Mouse (Mus musculus) embryo, embryonic 10.5 days (tissue): Measurements from ENCODE around the gene Carhsp1.

Source experiments
- DNase-seq: peaks from one replicate; pipeline ENCODE4 v3.0.0-alpha.2; 2015; ENCODE audit warnings: low spot score

The Carhsp1 gene

DNA sequence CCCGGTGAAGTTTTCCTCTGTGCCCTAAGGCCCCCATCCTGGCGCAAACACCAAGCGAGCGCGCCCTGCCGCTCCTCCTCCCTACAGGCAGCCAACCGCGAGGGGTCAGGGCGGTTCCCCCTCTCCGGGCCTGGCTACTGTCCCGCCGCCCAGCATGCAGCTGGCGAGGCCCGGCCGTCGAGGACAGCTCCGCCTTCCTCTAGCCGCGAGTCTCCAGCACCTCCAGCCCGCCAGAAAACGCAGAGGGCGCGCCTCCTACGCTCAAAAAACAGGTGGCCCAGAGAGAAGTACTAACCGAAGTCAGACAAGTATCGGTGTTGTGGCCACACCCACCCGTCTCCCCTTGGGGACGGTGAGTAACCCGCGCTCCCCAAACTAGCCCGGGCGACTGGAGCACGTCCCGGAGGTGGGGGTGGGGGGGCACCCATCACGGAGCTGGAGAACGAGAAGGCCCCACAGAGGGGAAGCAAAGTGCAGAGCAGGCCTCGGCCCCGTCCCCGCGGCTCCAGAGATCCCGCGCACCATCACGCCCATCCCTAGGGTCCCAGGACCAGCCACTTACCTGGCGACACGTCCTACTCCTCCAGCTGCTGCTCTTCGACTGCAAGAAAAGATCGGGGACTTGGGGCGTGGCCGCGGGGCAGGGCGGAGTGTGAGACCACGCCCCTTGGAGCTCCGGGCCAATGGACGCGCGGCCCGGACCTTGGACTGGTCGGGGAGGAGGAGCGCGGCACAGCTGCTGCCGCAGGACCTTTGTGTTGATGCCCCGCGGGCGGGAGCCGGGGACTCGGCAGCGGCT, at the start of gene Carhsp1:
TSS of gene Carhsp1 (minus strand) at position 605 of the 799 bp plus-strand sequence.
- DNase-seq, result peak; percentile 96

DNA sequence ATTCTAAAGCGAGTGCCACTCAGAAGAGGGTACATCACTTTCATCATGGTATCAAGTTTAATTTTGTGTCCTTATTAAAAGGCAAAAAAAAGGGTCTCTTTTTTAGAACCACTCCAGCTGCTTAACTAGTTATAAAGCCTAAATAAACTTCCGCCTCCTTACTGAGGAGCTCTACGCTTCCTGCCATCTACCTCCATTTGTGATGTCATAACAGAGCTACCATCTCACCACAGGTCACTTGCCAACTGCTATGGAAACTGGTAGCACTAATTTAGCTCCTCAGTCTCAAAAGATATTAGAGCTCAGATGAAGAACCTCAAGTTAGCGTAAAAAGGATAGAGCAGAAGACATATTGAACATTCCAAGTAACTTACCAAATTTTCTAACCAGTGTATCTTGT, 48.5 kb upstream of the Carhsp1 start:
- no peak for DNase-seq

DNA sequence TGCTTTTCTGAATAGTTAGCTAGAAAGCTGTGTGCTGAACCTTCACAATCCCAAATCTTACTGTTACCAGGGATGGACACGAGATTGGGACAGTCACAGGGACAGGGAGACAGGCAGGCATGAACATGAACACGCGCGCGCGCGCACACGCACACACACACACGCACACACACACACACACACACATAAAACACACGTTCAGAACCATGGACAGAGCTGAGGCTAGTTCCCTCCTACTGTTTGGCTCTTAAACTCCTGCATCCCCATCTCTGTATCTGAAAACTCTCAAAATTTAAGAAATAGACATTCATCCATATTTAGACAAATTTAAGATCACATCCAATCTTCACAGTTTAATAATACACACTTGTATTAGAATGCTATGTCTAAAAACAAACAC, 45.8 kb upstream of the Carhsp1 start:
- peak; percentile 37 for DNase-seq

DNA sequence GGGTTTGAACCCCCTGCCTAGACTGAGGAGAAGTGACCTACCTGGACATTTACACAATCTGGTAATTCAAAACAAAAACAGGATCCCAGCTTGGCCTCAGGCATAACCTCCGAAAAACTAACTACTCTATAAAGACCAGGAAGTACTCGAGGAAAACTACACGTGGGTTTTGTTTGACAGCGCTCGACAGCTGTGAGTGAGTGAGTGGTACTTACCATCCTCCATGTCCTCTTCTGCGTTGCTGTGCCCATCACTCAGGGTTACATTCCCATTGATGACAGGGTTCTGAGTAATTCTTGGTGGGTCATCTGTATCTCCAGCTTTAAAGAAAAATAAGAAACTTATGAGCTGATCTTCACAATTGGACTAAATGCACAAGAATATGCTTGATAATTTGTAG, 44.3 kb upstream of the Carhsp1 start:
- no peak for DNase-seq

DNA sequence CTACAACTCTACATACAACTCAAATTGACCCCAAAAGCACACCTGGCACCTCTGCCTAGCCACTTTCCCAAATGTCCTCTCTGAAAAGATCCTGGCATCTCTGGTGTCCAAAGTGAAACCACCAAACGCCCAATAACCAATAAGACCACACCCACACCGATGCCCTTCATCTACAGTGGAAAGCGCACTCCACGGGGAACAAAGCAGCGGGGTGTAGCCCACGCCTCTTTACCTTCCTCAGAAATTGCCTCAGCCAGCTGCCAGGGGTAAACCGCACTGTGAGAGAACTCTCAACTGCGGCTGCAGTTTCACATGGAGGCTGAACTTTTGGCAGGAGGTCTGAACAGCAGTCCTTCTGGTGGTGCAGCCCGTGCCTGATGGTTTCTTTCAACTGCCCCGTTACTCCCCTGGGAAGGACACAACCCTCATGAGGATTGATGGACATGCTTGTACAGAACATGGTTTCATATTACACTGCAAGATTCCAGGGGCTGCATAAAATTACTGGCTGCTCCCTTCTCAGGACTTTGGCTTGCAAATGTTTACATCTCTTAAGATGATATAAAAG, 43.6 kb upstream of the Carhsp1 start:
- no peak for DNase-seq

DNA sequence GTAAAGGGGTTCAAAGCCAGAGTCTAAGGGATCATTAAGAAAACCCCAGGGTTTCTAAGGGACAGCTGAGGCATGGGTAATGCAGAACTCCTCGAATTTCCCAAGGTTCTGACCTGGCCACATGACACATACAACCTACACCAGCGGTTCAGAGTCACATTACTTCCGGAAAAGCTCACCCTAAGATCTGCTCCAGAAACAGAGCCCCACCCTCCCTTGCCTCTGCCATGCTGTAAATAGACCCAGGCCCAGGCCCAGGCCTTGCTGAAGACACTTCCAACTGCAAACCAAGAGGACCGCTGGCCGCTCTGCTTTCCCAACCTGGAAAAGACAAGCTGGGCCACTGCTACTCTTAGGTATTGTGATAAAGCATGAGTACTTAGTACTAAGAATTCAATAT, 42.9 kb upstream of the Carhsp1 start:
- DNase-seq, result no peak

DNA sequence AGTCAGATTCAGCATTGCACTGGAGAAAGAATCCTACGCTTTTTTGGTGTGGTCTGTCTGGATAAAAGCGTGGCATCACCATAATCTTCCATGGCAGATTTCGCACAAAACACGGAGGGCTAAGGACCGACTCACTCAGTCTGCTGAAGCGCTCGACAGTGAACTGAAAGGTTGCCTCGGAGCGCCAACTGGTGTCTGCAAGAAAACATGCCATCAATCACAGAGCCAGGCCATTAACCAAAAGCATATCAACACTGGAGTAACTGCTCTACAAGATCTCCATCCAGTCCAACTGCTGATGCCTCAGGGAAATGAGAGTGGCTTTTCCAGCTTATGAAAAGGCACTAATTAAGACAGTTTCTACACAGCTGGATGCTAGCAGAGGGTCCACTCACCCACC, 40.0 kb upstream of the Carhsp1 start:
- DNase-seq, result no peak

DNA sequence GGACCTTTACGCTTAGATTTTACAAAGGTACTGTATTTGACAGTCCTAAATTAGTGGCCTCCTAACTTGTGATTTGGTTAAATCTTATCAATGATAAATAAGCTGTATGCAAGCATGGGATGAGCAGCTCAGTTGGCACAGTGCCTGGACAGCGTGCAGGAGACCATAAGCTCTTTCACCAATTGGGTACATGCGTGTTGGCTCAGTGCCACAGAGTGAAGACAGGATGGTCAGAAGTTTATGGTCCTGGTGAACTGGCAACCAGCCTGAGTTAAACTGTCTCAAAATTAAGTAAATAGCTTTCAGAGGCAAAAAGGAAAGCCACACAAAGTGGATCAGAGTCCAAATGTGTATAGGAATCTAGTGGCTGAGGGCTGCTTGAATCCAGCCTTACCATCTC, 28.6 kb upstream of the Carhsp1 start:
- no peak for DNase-seq

DNA sequence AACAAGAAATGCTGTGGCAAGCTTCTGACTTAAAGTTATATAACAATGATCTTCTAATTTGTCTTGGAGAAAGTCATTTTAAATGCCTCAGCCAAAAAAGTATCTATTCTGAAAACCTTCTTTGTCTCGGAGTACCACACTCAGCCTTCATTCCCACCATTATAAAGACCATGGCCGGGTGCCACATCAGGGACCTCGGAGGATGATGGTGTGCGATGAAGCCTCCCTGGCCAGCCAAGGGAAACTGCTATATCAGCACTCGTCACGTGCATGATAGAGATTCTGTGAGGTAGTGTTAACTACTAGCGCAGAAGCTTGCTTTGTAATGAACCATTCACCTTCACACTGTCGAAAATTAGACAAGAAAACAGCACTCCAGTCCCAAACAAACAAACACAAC, 27.6 kb upstream of the Carhsp1 start:
- DNase-seq, result no peak

DNA sequence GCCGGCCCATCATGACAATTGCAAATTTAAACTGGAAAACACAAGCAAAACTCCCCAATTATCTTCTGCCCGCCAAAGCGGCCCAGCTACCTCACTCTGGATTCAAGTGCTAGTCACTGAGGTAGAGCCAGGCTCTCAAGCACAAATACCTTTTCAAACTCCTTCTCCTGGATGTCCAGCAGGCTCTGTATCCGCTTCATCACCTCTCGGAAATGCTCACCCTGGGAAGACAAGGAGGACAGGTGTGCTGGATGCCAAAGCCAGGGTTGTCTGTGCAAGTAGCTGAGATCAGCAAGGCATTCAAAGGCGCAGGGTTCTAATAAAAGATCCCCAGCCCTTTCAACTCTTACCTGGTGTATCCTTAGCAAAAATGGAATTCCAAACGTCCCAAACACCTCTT, 19.3 kb upstream of the Carhsp1 start:
- no peak for DNase-seq

DNA sequence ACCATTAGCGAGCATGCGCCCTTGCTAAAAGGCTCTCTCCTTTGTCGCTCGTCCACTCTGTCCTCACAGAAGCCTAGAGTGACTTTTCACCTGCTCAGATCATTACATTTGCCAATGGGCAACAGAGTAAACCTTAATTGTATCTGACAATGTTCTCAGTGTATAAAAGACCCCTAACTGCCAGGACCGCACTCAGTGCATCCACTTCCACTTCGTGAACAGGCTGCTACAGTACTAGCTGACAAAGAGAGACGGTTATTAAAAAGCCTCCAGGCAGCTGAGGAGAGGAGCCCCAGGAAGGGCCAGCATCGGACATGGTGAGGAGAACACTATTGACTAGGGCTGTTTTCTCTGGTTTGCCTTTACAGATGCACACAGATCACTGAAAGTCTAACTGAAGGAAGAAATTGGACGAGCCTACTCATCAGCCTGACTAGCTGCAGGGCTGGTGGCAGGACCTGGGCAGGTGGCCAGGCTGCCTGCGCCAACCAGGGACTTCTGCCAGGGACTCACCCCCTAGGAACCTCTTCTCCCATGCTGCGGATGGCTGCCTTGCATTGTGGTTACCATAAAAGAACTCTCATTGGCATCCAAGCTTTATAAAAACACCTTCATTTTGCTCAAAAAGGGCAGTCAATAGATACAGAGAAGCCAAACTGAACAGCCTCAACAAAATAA, 18.2 kb upstream of the Carhsp1 start:
- no peak for DNase-seq

DNA sequence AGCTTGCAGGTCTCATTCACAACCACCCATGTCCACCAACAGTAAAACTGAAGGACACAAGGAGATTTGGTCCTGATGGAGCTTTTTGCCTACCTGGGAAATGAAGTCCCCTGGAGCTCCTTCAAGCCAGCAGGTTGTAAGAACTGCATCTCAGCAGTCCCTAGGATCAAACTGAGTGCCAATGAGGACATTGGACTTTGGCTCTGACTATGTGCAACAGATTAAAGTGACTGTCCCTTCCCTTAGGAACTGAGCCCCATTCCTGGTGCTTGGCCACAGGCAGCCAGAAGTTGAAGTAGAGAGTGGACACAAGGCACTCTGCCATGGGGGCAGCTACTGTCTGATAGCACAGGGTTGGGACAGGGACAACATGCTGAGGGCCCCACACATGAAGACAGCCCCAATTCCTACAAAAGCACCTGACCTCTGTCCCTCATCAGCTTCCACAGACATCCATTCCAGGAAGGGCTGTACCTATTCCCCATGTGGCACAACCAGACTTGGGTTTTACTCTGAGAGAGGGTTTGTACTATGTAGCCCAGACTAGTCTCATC, 15.7 kb upstream of the Carhsp1 start:
- DNase-seq, result no peak

DNA sequence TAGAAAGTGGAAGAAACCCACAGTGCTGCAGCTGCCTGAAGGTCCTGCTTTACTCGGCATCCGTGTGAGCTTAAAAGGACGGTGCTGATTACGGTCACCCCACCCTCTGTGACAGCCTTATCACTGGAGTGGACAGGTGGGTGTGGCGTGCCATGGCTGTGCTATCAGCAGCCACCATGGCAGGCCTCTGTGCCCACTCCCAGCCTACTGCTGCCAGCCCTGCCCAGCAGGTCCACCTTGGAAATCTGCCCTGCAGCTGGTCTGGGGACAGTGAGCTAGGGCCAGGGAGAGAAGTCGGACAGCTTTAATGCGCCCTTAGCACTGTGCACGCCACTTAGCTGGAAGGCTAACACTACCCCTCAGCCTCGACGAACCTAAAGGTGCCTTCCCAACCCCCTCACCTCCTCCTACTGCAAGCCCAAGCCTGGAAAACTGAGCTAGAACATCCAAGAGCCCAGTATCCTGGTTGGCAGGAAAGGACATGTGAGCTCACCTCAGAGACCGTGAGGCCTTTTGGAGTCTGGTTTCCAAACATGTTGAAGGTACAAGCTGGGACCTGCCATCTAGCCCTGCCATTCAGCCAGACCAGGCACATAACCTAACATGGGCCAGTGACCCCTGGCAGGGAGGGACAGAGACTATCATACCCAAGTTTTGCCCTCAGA, 15.0 kb upstream of the Carhsp1 start:
- no peak for DNase-seq

DNA sequence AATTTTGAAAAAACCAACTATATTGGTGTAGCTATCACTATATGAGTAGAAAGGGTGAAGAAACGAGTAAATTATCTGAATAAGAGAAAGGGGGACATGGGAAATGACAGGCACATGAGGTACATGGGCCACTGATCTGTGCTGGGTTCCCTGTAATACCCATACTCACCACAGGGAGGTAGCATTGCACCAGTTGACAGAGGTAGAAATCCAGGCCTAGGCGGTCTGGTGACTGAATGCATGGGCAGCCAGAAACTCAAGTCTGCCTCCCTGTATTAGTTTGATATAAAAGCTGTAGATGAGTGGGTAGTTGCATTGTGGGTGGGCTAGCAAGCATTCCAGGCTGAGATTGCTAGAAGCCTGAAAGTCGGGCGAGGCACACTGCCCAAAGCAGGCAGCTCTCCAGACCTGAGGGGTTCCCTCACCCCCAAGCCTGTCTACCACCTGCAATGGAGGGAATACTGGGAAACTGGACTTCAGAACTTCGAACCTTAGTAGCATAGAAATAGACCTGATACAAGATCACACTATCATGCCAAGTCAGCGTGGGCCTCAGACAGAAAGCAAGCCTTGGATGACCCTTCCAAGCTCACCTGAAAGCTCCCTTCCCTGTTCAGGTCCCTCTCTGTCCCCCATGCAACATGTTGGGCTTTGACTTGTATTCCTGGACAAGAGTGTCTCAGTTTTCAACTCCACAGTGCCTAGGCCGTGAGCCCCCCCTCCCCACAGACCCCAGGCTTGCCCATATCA, 14.3 kb upstream of the Carhsp1 start:
- peak; percentile 83 for DNase-seq

DNA sequence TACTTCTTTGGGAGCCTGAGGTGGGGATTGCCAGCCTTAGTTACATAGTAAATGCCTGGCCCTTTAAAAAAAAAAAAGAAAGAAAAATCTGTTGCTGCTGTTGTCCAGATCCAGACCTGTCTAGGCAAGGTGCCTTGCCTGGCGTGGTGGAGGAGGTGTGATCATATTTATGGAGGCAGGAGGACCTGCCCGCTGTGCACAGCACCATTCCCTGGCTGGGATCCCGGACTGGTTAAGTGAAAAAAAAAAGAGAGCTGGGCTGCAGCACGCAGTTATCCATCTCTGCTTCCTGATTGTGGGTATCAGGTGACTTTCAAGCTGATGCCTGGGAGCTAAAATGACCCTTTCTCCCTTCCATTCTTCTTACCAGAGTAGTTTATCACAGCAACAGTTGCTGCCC, 13.1 kb upstream of the Carhsp1 start:
- no peak for DNase-seq

DNA sequence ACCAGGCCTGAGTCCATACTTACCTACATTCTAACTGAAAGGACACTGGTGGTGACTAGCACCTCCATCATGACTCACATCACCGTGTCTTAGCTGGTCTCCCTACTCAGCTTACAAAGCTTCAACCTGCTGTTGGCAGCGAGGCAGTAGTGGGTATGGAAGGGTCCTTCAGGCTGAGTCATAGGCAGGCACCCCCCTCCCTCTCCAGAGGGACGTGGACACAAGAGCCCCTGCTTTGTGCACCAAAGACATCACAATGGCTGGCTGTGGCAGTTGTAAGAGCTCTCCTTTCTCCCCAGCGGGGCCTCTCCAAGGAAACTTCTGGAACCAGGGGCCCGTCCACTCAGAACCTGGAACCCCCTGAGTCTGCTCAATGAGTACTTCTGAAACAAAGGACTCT, 8.5 kb upstream of the Carhsp1 start, which contains the start of gene Gm5767:
TSS of gene Gm5767 (plus strand) at position 301 of the 400 bp plus-strand sequence.
- no peak for DNase-seq

DNA sequence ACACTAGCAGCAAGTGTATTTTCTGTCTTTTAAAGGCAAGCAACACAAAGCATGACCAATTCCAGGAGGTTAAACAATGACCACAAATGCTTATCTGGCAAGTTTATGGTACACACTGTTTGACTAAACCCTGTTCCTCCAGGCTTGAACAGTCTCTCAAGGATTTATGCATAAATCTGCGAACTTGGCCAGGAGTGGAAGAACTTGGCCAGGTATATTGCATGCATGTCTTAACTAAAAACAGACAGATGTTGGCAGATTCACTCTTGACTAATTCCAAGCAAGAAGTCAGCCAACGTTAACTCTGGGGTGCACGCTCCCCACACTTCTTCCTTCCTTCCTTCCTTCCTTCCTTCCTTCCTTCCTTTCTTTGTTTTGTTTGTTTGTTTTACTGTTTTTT, 7.8 kb upstream of the Carhsp1 start:
- no peak for DNase-seq

DNA sequence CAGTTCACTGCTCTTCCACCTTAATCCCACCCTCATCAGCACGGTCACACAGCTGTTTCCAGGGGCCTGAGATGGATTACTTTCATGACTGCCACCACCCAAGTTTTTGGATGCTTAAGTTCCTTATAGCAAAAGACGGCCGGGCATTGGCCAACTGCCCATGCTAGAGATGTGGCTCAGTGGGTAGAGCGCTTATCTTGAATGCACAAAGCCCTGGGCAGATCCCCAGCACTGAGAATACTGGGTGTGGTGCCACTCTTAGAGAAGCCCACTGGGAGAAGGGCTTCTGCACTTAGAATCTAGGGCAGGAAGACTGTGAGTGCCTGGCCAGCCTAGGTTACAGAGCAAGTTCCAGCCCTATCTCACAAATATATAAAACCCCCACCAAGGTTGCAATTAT, 6.7 kb upstream of the Carhsp1 start:
- no peak for DNase-seq

DNA sequence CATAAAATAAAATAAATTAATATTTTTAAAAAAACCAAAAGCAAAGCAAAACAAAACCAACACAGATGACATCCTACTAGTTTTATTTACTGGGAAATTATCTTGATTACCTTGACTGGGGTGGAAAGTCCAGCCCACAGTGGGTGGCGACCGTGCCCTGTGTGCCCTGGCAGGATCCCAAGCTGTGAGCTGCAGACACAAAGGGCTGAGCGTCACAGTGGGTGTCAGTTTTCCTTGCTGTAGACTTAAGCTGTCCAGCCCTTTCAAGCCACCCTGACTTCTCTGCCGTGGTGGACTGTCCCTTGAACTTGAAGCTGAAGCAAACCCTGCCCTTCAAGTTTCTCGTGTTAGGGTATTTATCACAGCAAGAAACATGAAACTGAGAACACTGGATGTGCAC, 6.1 kb upstream of the Carhsp1 start:
- no peak for DNase-seq

DNA sequence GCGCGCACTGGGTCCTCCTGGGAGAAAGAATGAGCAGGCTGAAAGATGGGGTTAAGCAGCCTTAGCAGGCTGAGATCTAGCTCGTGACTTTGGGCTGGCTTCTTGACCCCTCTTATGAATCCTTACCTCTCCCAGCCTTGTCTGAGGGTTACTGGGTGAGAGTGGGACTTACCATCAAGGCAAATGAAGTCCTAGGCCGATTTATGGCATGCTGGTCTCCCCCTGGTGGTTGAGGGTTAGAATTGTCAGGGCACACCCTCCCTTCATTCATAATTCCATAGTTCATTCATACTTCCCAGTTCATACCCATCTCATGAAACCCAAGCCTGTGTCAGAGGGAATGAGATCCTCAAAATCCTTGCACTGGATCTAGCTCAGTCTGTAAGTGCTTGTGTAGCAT, 4.8 kb upstream of the Carhsp1 start:
- peak; percentile 82 for DNase-seq

DNA sequence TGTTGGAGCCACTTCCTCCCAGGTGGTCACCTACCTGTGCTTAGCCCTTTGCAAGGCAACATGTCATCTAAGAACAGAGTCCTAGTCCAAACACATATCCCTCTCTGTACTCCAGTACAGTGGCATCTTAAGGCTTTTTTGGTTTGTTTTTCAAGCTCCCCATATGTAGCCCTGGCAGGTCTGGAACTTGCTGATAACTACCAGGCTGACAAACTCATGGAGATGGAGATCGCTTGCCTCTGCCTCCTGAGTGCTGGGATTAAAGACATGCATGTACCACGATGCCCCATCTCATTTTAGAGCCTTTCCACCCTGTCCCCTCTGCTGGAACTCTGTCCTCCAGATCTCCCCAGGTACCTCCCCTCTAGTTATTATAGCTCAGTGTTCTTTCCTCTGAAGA, 4.3 kb upstream of the Carhsp1 start:
- DNase-seq, result no peak

DNA sequence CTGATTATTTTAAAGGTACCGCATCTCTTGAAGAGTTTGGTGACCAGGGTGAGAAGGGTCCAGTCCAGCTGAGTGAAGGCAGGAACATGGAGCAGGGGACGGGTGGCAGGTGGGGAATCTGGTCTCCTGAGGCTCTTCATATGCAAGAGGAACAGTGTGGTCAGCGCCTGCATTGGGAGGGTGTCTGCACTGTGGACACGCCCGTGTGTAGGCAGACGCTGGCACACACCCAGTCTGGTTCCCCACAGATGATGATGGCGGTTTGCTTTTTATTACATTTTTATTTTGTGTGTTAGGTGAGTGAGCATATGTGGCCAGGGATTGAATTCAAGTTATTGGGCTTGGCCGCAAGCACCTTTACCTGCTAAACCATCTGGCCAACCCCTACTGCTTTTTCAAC, 3.6 kb upstream of the Carhsp1 start:
- DNase-seq, result no peak
